ENCODE assay signal across 8 mouse cellular contexts in genomic region chr3:57301921-57302539, GRCm38 (mm10). TPM values are rescaled to one million over a fixed set of nuclear protein-coding genes. Genes with fewer than 3 reads are reported as not detected.
DNase-seq lines count a peak whose midpoint lies in the region; ATAC-seq and TF ChIP-seq lines count a peak whose summit lies in the region.

Gene Tm4sf1 (minus strand): TSS chr3:57301988.

- no peaks in the 10 kb centered on the region for H3K36me3 ChIP-seq in lung, embryonic 16.5 days (ENCODE audit: control insufficient read depth, insufficient read depth, low read length)
- no peaks in the 10 kb centered on the region for H3K36me3 ChIP-seq in forebrain, embryonic 16.5 days (ENCODE audit: control insufficient read depth, insufficient read depth)
- no peaks in the 10 kb centered on the region for H3K36me3 ChIP-seq in hindbrain, embryonic 10.5 days
- no peaks in the 10 kb centered on the region for H3K36me3 ChIP-seq in lung, postnatal 0 days (ENCODE audit: insufficient read depth, low read length)

- no peaks in the 10 kb centered on the region for H3K27me3 ChIP-seq in lung, embryonic 16.5 days (ENCODE audit: control insufficient read depth, insufficient read depth, low read depth, low read length)
- H3K27me3 ChIP-seq in forebrain, embryonic 16.5 days (replicated peaks; ENCODE audit: control insufficient read depth, insufficient read depth, low read length): no peaks in the 10 kb centered on the region
- no peaks in the 10 kb centered on the region for H3K27me3 ChIP-seq in hindbrain, embryonic 10.5 days (ENCODE audit: insufficient read depth, poor library complexity, severe bottlenecking)
- no peaks in the 10 kb centered on the region for H3K27me3 ChIP-seq in lung, postnatal 0 days (replicated peaks; ENCODE audit: insufficient read depth, low read length)

- no peak within 1 kb of the TSS for H3K27ac ChIP-seq in lung, embryonic 16.5 days (ENCODE audit: low read length)
- H3K27ac ChIP-seq in forebrain, embryonic 16.5 days (ENCODE audit: low read length): no peak within 1 kb of the TSS
- no peak within 1 kb of the TSS for H3K27ac ChIP-seq in hindbrain, embryonic 10.5 days
- H3K27ac ChIP-seq in lung, postnatal 0 days (ENCODE audit: low read length): no peak within 1 kb of the TSS

- no peak for TF ChIP-seq CTCF in lung, postnatal 0 days (IDR thresholded peaks at IDR 0.05)

- no peaks in the 10 kb centered on the region for H3K4me1 ChIP-seq in lung, embryonic 16.5 days (replicated peaks; ENCODE audit: control insufficient read depth, insufficient read depth, low read length)
- no peaks in the 10 kb centered on the region for H3K4me1 ChIP-seq in forebrain, embryonic 16.5 days (replicated peaks; ENCODE audit: control insufficient read depth, insufficient read depth, low read length)
- H3K4me1 ChIP-seq in hindbrain, embryonic 10.5 days (replicated peaks): 0 out of 2 replicates have a peak, but pooled peaks cover 2% of the 10 kb centered on the region
- no peaks in the 10 kb centered on the region for H3K4me1 ChIP-seq in lung, postnatal 0 days (ENCODE audit: insufficient read depth, low read depth, low read length)

- ATAC-seq in lung, embryonic 16.5 days (ENCODE audit: low read depth): no peak
- no peak for ATAC-seq in forebrain, embryonic 16.5 days
- peak; percentile 52 for ATAC-seq in lung, postnatal 0 days
- ATAC-seq in megakaryocyte-erythroid progenitor cell, adult 5-6 weeks (replicated peaks; ENCODE audit: low FRiP score, low TSS enrichment, poor library complexity, severe bottlenecking): no peak

- no peak within 1 kb of the TSS for H3K4me2 ChIP-seq in lung, embryonic 16.5 days (ENCODE audit: low read depth, low read length)
- no peak within 1 kb of the TSS for H3K4me2 ChIP-seq in forebrain, embryonic 16.5 days (ENCODE audit: low read length)
- H3K4me2 ChIP-seq in lung, postnatal 0 days (replicated peaks; ENCODE audit: low read depth, low read length): no peak within 1 kb of the TSS

- TF ChIP-seq EP300 in lung, postnatal 0 days (IDR thresholded peaks at IDR 0.05): no peak

- no peak within 1 kb of the TSS for H3K9ac ChIP-seq in lung, embryonic 16.5 days (ENCODE audit: low read length)
- no peak within 1 kb of the TSS for H3K9ac ChIP-seq in forebrain, embryonic 16.5 days (replicated peaks; ENCODE audit: low read depth, low read length)
- H3K9ac ChIP-seq in lung, postnatal 0 days (replicated peaks; ENCODE audit: low read depth): no peak within 1 kb of the TSS

- WGBS in lung, embryonic 16.5 days: 60% methylated on average over 2 of the region's 2 CpGs
- 80% methylated on average over 2 of the region's 2 CpGs for WGBS in forebrain, embryonic 16.5 days
- WGBS in hindbrain, embryonic 10.5 days: 68% methylated on average over 2 of the region's 2 CpGs
- 63% methylated on average over 2 of the region's 2 CpGs for WGBS in lung, postnatal 0 days

- no peaks in the 10 kb centered on the region for H3K9me3 ChIP-seq in lung, embryonic 16.5 days (ENCODE audit: control insufficient read depth, low read length)
- H3K9me3 ChIP-seq in forebrain, embryonic 16.5 days (ENCODE audit: control insufficient read depth, low read length): no peaks in the 10 kb centered on the region
- H3K9me3 ChIP-seq in hindbrain, embryonic 10.5 days: no peaks in the 10 kb centered on the region
- no peaks in the 10 kb centered on the region for H3K9me3 ChIP-seq in lung, postnatal 0 days (ENCODE audit: low read length)

- DNase-seq in lung, postnatal 4 days: no peak
- DNase-seq in hindbrain, embryonic 10.5 days (ENCODE audit: low spot score): no peak
- DNase-seq in lung, postnatal 0 days (ENCODE audit: low spot score): no peak
- no peak for DNase-seq in right cerebral cortex, postnatal 14 days
- no peak for DNase-seq in right cerebral cortex, adult 2 months (ENCODE audit: low spot score in 2 of 2)

- H3K4me3 ChIP-seq in lung, embryonic 16.5 days (ENCODE audit: low read length): no peak within 1 kb of the TSS
- no peak within 1 kb of the TSS for H3K4me3 ChIP-seq in forebrain, embryonic 16.5 days (replicated peaks; ENCODE audit: low read length)
- H3K4me3 ChIP-seq in hindbrain, embryonic 10.5 days: no peak within 1 kb of the TSS
- no peak within 1 kb of the TSS for H3K4me3 ChIP-seq in lung, postnatal 0 days (ENCODE audit: low read depth, low read length)

RNA-seq across cellular contexts. Expression of gene Tm4sf1, which starts in this region (rescaled TPM):
- 116 and 145 TPM in 2 replicates for polyA plus RNA-seq in lung, embryonic 16.5 days (2015; fragmentation: Nextera tagmentation; extraction: Ambion mirVana)
- 17.6 and 20.2 TPM in 2 replicates for polyA plus RNA-seq in forebrain, embryonic 16.5 days (2015; fragmentation: Nextera tagmentation; extraction: Ambion mirVana)
- 12.6 and 16.3 TPM in 2 replicates for polyA plus RNA-seq in hindbrain, embryonic 10.5 days (2016; fragmentation: Nextera tagmentation; extraction: Ambion mirVana)
- polyA plus RNA-seq in lung, postnatal 0 days (2015; fragmentation: Nextera tagmentation; extraction: Ambion mirVana): 438 and 517 TPM in 2 replicates
- total RNA-seq in megakaryocyte-erythroid progenitor cell, adult 5-6 weeks (2014; fragmentation: Nextera tagmentation): not detected in 2 replicates
- total RNA-seq in megakaryocyte-erythroid progenitor cell, adult 5-6 weeks (2017): not detected in 2 replicates
